Mouse (Mus musculus) inflammation-experienced regulatory T-cells, adult 6 months (primary cell): ENCODE results near the gene Trpc4ap. TPM values are rescaled to one million over a fixed set of nuclear protein-coding genes. Genes with fewer than 3 reads are reported as not detected.

ENCODE experiments used
- ATAC-seq: one replicate; pipeline ENCODE4 v1.8.0; 2017
- polyA plus RNA-seq, 3 experiments: library from polyadenylated mRNA; unstranded; fragments of 100-300 nt; shearing (Covaris generic); gene quantifications; one replicate each; pipeline ENCODE4 v1.2.1; 2017

Trpc4ap gene
- polyA plus RNA-seq, 3 experiments from 2014 or later: 38.5 to 56.7 (median 43.8) TPM

DNA sequence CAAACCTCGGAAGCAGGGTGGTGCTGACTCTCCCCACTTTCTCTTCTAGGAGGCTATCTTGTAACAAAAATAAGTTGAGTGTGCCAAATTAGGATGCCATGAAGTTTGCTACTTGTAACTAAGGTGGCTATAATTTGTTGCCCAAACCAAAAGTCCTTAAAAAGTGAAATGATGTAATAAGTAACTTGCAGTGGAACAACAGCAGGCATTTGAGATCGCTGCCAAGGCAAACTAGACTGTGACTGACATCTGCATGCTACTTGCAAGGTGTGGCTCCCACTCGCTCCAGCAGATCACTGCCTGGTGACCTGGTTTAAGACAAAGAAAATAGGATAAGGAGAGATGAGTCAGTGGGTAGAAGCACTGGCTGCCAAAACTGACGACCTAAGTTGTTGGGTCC is 952 bp upstream of the Trpc4ap start:
- no peak for ATAC-seq

DNA sequence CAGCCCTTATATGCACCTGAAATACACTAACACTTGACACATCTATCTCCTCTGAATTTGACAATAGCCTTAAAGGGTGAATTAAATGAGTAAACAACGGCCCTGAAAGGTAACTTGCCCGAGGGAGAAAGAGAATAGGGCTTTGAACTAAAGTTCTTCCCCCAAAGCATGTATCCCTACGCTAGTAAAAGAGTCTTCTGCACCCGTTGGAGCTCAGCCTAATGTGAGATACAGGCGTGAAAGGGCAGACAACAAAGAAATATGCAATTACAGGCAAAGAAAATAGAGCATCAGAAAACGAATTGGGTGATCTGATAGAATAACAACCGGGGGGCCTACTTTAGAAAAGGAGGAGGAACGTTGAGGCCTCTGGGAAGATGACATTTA is 855 bp downstream of the Trpc4ap start:
- ATAC-seq: no peak

- ATAC-seq: no peak
Observed at GRCm38 (mm10) chr2:155689211-155689610, 3.0 kb downstream of the Trpc4ap start.

DNA sequence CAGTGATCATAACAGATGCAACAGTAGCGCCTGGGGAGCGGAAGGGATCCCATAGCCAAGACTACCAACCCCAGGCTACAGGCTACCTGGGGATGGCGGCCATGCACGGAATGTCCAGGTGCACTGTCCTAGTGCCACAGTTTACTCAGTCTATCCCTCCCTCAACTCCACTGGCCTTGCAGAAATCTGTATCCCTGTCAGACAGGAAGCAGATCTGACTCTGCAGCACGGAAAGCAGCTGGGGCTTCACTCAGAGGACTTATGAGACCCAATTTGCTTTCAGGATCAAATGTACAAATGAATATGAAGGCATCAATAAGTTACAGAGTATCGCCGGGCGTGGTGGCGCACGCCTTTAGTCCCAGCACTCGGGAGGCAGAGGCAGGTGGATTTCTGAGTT is 4.4 kb downstream of the Trpc4ap start:
- no peak for ATAC-seq

GRCm38 (mm10) chr2:155686572-155686971 is 5.6 kb downstream of the Trpc4ap start:
- ATAC-seq: peak; percentile 55

GRCm38 (mm10) chr2:155683821-155684220 is 8.4 kb downstream of the Trpc4ap start:
- no peak for ATAC-seq

DNA sequence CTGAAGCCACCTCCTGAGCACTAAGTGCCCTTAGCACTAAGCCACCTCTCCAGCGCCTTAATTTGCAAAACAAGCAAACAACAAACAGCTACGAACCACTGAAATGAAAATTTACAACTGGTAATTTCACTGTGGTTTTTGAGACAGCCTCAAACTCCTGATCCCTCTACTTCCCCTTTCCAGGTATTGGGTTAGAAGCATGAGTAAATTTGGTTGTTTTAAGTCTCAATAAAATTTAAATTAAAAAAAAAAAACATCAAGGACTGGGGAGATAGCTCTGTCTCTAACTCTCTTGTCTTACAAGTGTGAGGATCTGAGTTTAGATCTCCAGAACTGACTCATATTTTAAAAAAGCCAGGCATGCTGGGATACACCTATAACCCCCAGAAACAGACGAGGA is 9.0 kb downstream of the Trpc4ap start:
- no peak for ATAC-seq

- no peak for ATAC-seq
Observed at GRCm38 (mm10) chr2:155681874-155682273, 10.3 kb downstream of the Trpc4ap start.

DNA sequence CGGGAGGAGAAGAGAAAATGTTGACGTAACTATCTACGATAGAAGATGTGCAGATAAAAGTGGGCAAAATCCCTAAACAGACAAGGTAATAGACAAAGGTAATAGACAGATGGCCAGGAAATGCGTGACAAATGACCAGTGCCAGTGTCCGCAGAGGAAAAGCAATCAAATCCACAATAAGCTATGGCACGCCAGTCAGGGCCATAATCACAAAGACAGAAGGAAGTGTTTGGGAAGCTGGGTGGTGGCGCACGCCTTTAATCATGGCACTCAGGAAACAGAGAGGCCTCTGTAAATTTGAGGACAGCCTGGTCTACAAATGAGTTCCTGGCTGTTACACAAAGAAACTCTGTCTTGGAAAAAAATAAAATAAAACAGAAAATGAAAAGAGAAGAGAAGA is 11.0 kb downstream of the Trpc4ap start:
- ATAC-seq: no peak

DNA sequence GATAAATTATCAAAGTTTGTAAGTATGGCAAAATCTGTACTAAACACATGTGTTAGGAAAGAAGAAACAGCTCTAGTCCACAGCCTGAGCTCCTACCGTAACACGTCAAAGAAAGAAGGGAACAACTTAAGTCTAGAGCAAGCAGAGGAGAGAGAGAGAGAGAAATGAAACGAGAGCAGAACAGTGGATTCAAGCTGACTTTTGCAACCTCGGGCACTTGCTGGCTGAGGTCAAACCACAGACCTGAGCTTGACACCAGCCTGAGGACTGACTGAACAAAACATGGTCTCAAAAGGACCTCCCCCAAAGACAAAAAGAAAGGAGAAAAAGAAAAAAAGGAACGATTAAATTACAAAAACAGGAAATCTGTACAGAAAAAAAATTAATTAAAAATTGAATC is 11.6 kb downstream of the Trpc4ap start:
- ATAC-seq: no peak

DNA sequence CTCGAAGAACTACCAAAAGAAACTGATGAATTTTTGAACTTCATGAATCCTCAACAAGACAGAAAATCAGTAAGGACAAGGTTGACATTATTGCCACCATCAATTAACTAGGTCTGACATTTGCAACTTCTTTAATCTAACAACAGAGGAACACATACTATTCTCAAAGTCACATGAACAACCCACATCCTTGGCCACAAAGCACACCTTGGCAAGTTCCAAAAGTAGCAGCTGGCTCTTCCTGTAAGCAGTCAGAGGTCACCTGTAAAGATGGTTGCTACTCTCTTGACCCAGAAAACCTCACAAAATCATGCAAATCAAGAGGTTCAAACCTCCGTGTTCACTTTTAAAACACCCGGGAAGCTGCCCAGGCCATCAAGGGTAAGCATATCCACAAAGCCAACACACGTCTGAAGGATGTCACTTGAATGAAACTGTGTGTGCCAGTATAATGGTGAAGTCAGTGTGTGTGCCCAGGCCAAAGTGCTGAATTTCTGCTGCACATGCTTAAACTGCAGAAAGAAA is 12.5 kb downstream of the Trpc4ap start:
- peak; percentile 87 for ATAC-seq

DNA sequence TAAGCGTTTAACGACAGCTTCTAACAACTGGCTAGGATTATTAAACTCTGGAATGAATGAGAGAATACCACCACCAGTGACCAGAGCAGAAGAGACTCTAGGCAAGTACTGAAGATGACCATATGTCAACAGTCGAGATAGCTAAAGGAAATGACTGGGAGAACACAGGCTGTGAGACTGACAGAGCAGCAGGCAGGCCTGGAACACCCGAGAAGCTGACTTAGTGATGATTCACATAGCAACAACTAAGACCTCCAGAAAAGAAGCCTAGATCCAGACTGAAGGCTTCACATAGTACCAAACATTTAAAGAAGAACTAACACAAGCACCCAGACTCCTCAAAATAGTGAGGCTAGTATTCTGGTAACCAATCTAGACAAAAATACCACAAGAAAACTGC is 17.1 kb downstream of the Trpc4ap start:
- no peak for ATAC-seq

GRCm38 (mm10) chr2:155673546-155673945 is 18.6 kb downstream of the Trpc4ap start:
- ATAC-seq: peak; percentile 70

DNA sequence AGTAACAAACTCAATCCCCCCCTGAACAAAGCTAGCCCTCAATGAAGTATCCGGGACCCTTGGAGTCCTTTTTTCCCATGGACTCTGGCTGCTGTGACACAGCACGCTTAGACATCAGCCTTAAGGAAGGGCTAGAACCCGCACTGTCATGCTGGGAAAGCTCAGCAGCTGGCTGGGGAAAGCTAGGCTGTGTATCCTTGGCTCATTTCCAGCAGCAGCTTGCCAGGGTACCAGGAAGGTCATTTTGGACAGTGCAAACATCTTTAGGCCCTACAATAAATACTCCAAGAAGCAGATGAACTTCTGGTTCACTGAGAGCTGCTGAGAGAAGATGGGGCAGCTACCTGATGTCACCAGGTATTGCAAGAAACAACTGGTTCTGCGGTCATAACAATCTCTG is 20.9 kb downstream of the Trpc4ap start:
- ATAC-seq: no peak

- peak; percentile 50 for ATAC-seq
Observed at GRCm38 (mm10) chr2:155668461-155668860, 23.7 kb downstream of the Trpc4ap start.

DNA sequence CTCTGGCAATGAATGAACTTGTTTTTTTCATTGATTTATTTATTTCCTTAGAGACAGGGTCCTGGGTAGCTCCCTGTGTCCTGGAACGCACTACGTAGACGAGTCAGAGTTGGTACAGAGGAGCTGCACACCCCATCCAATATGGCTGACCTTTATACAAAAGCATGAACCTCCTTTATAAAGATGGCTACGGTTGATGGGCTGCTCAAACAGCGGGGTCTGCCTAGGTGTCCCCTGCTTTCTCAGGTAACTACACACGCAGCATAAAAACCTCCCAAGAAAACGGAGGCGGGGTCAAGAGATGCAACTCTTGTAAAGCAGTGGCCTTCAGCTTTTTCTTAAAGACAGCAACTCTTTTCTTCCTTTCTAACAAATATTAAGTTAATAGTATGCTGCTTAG is 24.3 kb downstream of the Trpc4ap start:
- no peak for ATAC-seq

GRCm38 (mm10) chr2:155663910-155664460 is 28.2 kb downstream of the Trpc4ap start:
- no peak for ATAC-seq

GRCm38 (mm10) chr2:155663097-155663496 is 29.1 kb downstream of the Trpc4ap start:
- ATAC-seq: no peak

DNA sequence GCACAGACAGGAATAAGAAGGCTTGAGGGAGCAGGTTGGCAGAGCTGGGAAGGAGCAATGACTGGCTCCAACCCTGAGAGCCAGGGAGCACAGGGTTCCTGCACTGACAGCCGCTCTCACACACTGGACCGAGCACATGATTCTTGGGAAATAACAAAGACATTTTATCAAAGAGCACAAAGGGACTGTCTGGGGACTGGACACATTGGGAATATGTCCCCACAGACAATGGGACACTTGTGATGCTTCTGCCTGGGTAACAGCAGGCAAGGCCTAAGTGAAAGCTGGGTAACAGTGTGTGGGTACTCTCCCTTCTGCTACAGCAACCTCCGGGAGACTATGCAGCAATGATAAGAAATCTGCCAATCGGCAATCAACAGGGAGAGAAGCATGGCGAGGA is 29.8 kb downstream of the Trpc4ap start:
- no peak for ATAC-seq

DNA sequence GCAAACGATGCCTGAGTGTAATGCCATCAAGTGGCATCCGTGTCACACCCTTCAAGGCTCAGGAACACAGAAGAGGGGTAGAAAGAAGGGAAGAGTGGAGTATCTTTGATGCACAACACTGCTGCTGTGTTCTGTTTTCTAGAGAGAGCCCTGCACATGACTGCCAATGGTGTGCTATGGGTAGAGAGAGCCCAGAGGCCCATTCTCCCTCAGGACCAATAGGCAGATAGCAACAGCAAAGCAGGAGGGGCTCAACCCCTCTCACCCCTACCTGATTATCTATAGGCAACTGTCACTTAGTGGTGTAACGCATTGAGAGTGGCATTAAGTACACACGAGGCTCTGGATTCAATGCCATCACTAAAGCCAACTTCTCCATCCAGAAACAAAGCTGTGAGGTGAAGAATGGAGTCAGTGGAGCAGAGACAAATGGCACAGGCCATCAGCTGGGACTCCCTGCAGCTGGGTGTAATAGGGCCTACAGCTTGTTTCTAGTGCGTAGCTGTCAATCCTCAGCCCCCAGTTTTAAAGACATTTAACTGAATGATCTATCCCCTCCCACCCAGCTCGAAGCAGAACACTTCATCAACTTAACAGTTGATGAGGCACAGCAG is 36.3 kb downstream of the Trpc4ap start:
- ATAC-seq: no peak

- ATAC-seq: no peak
Observed at GRCm38 (mm10) chr2:155652618-155653017, 39.6 kb downstream of the Trpc4ap start.

GRCm38 (mm10) chr2:155645746-155646145 is 46.4 kb downstream of the Trpc4ap start:
- ATAC-seq: no peak

- ATAC-seq: no peak
Observed at GRCm38 (mm10) chr2:155641540-155642472, 50.4 kb downstream of the Trpc4ap start.

GRCm38 (mm10) chr2:155640656-155641055 is 51.5 kb downstream of the Trpc4ap start:
- ATAC-seq: no peak
